Mouse (Mus musculus) midbrain, embryonic 14.5 days (tissue): ENCODE results near the gene Gria3. TPM values are rescaled to one million over a fixed set of nuclear protein-coding genes. Genes with fewer than 3 reads are reported as not detected.

ENCODE experiments used
- microRNA-seq: library from miRNA; unstranded; fragments of <30 nt; microRNA quantifications from one replicate; pipeline ENCODE4, GENCODE M21; 2016
- polyA plus RNA-seq: library from polyadenylated mRNA; unstranded; fragments of >200 nt; fragmentation: Nextera tagmentation; extraction: Ambion mirVana; gene quantifications from 2 replicates; pipeline ENCODE4 v1.2.1, GENCODE M21; 2014

The Gria3 gene
- polyA plus RNA-seq, 1 experiment from 2014 or later = 14.9 TPM

Small RNA genes within 50 kb of the gene (microRNA-seq; reads per million reads assigned to microRNA genes)
- not detected for gene Gm22413
